Mouse (Mus musculus) kidney, adult 18-20 months (tissue): ENCODE measurements at regions not wholly inside any gene's neighbourhood (a gene's known extent, or its start where the extent isn't known, plus 50 kb on each side); places are given as distances from the start of the nearest gene placed in this dataset.

Experiments
- DNase-seq: peaks from one replicate; pipeline ENCODE4 v3.0.0; 2021

GRCm38 (mm10) chr13:31339901-31340300, 216.0 kb upstream of the Foxq1 start:
- DNase-seq, result peak; percentile 44

- DNase-seq, result no peak
These were observed 215.5 kb upstream of the Foxq1 start for GRCm38 (mm10) chr13:31340363-31340948.

DNA sequence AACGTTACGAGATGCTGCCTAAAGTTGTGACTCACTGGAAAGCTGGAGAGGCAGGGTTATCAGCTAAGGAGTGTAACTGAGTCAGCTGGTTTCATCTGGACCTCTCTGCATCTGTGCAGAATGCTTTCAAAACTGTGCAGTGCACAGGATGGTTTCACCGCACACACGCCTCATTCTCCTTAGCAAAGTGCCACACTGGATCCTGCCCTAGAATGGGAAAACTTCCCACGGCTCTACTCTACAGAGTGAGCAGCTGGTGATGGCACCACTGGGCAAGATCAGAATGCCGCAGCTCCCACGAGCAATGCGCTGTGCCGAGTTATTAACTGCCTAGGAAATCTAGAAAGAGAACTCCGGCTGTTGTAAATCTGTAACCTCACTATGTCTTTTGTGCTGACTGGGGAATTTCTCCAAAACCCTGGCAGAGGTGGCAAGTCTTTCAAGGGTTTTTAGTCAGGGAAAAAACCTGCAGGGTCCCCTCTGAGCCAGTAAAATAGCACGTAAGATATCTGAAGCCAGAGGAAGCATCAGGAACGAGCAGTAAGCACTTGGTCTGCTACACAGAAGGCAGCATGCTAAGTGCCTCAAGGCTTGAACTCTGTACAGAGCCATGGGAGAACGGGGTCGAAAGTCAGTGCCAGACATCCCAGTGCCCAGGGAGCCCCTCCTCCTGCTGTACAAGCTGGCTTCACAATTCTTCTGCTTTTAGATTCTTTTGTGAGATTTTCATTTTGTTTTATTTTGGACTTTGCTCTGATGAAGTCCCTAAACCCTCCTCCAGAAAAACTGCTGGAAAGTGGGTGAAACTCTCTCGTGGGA, 214.4 kb upstream of the Foxq1 start:
- peak; percentile 53 for DNase-seq

DNA sequence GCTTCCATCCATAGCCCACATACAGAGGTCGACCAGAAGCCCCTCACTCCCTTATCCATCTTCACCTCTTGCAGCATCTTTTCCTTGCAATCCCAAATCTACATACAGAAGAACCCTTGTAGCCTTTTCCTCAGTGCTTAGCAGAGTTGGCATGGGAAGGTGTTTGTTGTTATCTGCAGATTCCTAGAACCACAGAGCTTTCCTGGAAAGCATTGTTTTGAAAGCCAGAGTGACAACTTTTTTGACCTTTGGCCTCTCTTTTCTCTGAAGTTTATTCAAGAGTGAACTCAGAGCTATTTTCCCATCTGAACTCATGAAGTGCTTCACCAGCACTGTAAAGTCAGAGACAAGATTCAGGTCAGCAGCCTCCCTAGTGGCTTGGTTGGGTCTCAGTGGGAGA, 209.7 kb upstream of the Foxq1 start:
- no peak for DNase-seq

GRCm38 (mm10) chr13:31347000-31347399, 208.9 kb upstream of the Foxq1 start:
- no peak for DNase-seq

GRCm38 (mm10) chr13:31349671-31350070, 206.3 kb upstream of the Foxq1 start:
- no peak for DNase-seq

GRCm38 (mm10) chr13:31351481-31351880, 204.5 kb upstream of the Foxq1 start:
- DNase-seq, result no peak

DNA sequence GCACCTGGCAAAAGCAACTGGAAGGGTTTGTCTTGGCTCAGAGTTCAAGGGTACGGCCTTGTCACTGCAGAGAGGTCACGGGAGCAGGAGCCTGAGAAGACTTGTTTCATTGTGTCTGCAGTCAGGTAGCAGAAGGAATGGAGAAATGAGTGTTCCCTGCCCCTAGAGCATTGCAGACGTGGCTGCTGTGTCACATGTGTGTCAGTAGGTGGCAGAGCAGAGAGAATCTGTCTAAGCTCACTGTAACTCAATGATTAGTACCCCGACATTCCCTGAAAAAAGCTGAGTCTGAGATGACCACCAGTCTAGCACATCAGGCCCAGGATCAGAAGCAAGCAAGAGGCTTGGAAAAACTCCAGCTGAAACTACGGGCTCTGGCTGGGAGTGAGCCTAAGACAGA, 203.1 kb upstream of the Foxq1 start:
- no peak for DNase-seq

DNA sequence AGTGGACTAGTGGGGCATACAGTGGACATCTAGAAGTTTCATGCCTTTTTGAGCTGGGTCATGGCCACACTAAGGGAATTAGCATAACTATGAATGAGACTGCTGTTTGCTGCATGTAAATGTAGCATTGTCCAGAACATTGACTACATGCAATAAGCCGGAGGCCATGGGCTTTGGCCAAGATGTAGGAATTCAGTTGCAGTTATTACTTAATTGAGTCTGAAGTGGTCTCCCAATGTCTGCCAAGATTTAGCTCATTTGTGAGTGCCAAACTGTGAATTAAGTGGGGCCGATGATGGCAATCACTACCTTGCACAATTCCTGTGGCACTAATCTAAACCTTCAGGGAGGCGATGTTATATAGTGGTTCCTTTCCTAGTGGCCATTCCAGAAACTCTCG, 196.6 kb upstream of the Foxq1 start:
- DNase-seq, result no peak

- DNase-seq, result no peak
These were observed 193.5 kb upstream of the Foxq1 start for GRCm38 (mm10) chr13:31362386-31362785.

GRCm38 (mm10) chr13:31364369-31364768, 191.6 kb upstream of the Foxq1 start:
- no peak for DNase-seq

DNA sequence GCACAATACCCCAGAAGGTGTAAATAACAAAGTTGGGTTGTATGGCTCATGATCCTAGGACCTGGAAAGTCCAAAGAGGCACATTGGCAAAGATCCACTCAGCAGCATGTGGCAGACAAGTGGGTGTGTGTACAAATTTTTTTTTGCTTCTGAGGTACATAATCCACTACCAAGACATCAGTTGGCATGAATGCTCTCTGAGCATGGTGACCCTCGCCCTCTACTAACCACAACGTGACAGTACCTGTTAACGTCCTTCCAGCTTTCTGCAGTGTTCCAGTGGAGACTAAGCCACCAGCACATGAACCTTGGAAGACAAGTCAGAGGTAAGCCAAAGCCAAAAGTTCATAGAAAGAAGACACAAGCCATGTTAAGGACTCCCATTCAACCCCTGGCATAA, 188.7 kb upstream of the Foxq1 start:
- DNase-seq, result peak; percentile 43

GRCm38 (mm10) chr13:31369182-31369581, 186.8 kb upstream of the Foxq1 start:
- peak; percentile 60 for DNase-seq

DNA sequence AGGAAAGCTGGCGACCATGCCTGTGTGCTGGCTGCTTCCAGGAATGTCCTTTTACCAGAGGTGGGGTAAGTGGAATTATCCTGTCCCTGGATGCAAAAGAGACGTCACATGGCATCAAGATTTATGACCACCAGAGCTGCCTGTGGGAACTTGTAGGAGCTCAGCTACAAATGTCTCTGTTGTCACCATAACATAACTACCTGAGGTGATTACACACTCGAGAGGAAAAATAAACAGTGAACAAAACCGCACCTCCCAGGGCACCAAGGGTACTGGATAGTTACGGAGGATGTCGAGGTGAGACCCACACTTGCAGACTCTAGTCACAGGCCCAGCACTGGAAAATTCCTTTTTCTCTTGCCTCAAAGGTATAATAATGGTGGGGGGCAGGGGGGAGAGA, 185.1 kb upstream of the Foxq1 start:
- DNase-seq, result no peak

DNA sequence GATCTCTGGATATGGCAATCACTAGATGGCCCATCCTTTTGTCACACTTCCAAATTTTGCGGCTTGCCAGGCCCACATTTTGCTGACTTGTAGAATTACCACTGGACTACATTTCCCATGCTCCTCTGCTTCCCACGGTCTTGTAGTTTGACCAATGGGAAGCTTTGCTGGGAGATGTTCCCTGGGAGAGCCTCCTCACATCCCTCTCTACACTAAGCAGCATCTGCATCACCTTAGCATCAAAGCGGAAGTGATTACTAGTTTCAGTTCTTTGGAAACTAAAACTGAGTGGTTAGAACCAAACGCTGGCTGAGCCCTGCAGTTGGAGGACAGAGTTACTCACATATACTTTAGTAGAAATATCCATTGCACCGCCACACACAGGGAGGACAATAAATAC, 181.9 kb upstream of the Foxq1 start:
- DNase-seq, result no peak

DNA sequence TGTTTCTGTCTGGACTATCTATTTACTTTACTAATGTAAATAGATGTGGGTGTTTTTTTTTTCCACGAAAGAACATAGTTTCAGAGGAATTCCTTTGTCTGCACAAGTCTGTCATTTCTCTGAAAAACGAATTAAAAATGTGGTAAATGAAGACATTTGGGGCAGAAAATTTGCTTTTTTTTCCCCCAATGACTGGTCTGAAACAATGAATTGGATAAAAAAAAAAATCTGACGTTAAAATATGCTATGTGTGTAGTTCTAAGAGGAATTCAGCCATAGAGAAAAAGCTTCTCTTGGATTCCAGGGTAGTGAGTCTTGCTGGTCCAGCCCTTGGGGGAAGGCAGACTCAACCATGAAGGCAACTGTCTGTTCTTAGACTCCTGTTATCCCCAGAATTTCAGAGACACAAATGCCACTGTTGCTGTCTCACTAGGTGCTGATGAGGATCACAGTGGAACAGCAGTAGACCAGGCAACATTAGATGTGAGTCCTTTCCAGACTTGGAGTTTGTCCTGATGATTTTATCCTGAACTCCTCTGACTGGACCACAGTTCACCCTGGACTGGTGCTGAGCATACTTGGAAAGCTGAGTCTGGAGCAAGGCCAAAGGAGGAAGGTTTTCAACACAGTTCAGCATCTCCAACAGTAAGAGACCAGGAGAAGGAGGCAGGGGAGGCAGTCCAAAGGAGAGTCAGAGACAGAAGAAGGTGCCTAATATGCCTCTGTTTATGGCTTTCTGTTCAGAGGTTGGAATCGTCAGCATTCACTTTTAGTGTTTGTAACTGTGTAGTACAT, 162.3 kb upstream of the Foxq1 start:
- no peak for DNase-seq

DNA sequence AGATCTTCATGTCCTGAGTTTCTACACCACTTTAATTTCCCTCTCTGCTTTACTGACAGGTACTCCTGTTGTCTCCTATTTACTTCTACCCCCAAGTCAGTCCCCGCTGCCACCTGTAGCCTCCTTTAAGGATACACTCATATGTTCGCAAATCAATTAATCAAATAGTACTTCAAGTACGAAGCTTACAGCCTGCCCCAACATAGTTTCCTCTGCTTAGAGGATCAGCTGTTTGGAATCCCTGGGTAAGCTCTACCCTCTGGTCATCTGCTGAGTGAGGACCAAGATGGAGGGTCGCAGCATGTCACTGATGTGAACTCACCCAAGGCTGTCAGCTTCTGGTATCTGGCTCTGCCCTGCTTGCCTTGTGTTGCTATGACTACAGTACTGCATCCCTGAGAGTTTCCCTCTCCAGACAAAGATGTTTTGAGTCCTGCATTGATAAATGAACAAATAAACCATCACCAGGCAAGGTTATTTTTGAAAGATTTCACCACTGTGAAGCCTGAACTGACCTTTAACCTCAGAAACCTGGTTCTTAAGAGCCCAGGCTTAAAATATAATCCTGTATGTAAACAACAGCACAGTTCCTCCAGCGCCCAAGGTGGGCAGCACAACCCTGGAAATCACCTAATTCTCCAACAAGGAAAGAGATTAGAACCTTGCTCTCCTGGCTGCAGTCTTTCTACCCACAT, 159.6 kb upstream of the Foxq1 start:
- no peak for DNase-seq

DNA sequence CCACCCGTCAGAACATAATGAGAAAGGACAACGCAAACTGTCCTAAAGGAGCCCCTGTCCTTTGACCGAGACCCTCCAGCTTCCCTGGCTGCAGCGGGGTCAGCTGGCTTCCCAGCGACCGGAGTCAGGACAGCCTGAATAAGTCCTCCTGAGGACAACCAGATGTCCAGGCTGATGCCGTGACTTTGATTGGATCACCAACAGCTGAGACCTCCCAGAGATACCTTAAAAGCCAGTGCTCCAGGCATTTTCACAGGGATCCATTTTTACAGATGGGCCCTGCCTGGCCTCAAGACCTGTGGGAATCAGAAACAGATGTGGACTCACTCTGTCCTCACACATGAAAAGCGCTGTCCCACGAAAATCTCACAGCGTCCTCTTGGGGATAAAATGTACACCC, 158.7 kb upstream of the Foxq1 start:
- no peak for DNase-seq

GRCm38 (mm10) chr13:31400401-31400800, 155.5 kb upstream of the Foxq1 start:
- no peak for DNase-seq

GRCm38 (mm10) chr13:31405312-31405711, 150.6 kb upstream of the Foxq1 start:
- DNase-seq, result no peak

DNA sequence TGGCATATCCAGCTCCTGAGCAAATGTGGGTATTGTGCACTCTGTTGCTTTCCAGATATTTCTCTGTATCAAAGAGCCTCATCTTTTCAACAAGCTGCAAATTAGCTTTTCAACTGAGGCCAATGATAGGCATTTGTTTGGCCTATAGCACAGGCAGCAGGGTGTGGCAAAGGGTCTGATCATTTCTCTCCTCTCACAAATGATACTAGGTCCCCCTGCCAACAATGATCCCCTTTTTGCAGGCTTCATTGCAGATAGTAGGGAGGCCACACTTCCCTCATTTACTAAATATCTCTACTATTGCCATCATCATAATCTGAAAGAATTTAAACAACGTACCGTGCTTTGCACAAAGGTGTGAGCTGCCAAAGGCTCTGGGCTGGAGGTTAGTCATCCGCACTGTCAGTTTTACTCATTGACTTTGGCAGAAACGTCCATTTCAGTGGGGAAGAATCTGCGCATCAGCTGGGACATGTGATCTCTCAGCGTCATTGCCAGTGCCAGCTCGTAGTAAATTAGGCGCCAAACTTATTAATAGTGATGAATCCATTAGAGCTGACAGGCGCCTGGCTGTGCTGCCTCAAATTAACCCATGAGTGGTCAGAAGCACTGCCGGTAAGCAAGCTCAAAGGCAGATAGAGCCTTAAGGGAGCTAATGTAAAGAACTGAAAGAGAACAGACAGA, 147.4 kb upstream of the Foxq1 start:
- no peak for DNase-seq

DNA sequence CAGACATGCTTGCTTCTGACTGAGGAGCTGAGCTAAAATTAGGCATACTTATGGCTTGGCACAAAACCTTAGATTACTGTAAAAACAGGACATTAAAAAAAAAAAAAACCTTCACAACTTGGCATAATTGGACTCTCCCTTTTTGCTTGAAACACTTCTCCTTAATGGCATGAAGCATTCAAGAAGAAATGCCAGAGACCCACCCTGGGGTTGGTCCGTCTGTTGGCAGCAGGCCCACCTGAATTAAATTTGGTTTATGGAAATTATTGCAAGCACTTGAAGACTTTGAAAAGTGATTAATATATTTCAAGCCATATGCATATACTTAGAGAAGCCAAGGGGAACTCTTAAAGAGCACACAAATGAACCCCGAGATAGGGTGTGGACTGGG, 146.8 kb upstream of the Foxq1 start:
- no peak for DNase-seq

GRCm38 (mm10) chr13:31421556-31421955, 134.4 kb upstream of the Foxq1 start:
- no peak for DNase-seq
